Mouse (Mus musculus) limb, embryonic 10.5 days (tissue): ENCODE data around the gene Tenm4. TPM values are rescaled to one million over a fixed set of nuclear protein-coding genes. Genes with fewer than 3 reads are reported as not detected.

Experiments used
- DNase-seq: peaks from one replicate; pipeline ENCODE4 v3.0.0-alpha.2; 2017; ENCODE audit warnings: low spot score
- H3K27ac ChIP-seq: fragments of 300-500 bp; sonication (generic); 2 replicates; pipeline ENCODE4 v1.5.1; 2016; ENCODE audit warnings: mild to moderate bottlenecking
- H3K27me3 ChIP-seq: fragments of 300-500 bp; sonication (generic); 2 replicates; pipeline ENCODE4 v1.6.1; 2016; ENCODE audit warnings: low read depth, mild to moderate bottlenecking; ENCODE audit not compliant: poor library complexity, severe bottlenecking
- H3K36me3 ChIP-seq: fragments of 300-500 bp; sonication (generic); 2 replicates; pipeline ENCODE4 v1.6.1; 2016; ENCODE audit warnings: mild to moderate bottlenecking, moderate library complexity
- H3K4me1 ChIP-seq: fragments of 300-500 bp; sonication (generic); 2 replicates; pipeline ENCODE4 v1.6.1; 2016
- H3K4me3 ChIP-seq: fragments of 300-500 bp; sonication (generic); 2 replicates; pipeline ENCODE4 v1.5.1; 2016; ENCODE audit warnings: mild to moderate bottlenecking, moderate library complexity
- H3K9me3 ChIP-seq: fragments of 300-500 bp; sonication (generic); replicated peaks from 2 replicates; pipeline ENCODE4 v1.6.1; 2016; ENCODE audit warnings: mild to moderate bottlenecking
- WGBS: fragments of 180-500 bp; shearing (Covaris S2); methylation state at CpG from one replicate; pipeline ENCODE4 v1.1.7; 2016; 5-methylcytosine and 5-hydroxymethylcytosine counted together
- polyA plus RNA-seq: library from polyadenylated mRNA; unstranded; fragments of >200 nt; fragmentation: Nextera tagmentation; extraction: Ambion mirVana; gene quantifications from 2 replicates; pipeline ENCODE4 v1.2.1, GENCODE M21; 2016

Gene Tenm4
- polyA plus RNA-seq, 1 experiment from 2014 or later = 32.1 TPM

DNA sequence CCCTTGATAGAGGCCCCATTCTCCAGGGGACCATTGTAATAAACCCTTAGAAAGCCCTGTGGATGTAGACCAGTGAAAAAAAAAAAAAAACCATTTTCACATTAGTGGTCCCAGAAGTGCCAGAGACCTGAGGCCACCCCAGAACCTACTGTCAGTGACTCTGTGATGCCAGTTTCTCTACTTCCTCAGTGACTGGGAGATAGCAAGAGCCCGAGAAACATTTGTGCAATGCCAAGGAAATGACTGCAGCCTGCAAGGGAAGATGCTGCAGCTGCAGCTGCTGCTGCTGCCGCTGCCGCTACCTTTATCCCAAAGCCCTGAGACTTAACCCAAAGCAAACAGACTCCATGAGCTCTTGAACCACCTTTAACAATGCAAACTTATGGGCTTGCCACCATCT is 631.2 kb downstream of the Tenm4 start:
- 94% methylated on average over 3 of the region's 3 CpGs for WGBS
- Histone ChIP-seq H3K36me3 (peaks cover 55% of the 10 kb centered on the region), H3K9me3 (no peaks in the 10 kb centered on the region), H3K4me3 (no peak overlapping the region), H3K27me3 (no peaks in the 10 kb centered on the region), H3K27ac (no peak overlapping the region), H3K4me1 (peaks cover 53% of the 10 kb centered on the region)
- no peak for DNase-seq

DNA sequence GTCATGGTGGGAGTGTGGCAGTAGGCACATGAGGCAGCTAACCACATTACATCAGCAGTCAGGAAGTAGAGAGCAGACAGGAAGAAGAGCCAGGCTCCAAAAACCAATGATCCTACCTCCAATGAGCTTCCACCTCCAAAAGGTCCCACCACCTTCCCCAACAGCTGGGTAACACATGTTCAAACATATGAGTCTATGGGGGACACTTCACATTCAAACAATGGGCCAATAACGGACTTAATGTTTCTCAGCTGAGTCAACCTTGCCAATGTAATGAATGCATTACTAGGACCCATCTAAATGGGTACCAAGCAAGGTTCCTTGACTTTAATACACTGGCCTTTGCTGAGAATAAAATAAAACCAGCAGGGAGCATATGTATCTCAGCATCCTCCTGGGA is 635.5 kb downstream of the Tenm4 start:
- Histone ChIP-seq H3K4me1 (peaks cover 26% of the 10 kb centered on the region), H3K36me3 (peaks cover 46% of the 10 kb centered on the region), H3K9me3 (no peaks in the 10 kb centered on the region), H3K27ac (no peak overlapping the region), H3K4me3 (no peak overlapping the region), H3K27me3 (no peaks in the 10 kb centered on the region)
- 88% methylated on average over 1 of the region's 1 CpGs for WGBS
- DNase-seq = no peak

DNA sequence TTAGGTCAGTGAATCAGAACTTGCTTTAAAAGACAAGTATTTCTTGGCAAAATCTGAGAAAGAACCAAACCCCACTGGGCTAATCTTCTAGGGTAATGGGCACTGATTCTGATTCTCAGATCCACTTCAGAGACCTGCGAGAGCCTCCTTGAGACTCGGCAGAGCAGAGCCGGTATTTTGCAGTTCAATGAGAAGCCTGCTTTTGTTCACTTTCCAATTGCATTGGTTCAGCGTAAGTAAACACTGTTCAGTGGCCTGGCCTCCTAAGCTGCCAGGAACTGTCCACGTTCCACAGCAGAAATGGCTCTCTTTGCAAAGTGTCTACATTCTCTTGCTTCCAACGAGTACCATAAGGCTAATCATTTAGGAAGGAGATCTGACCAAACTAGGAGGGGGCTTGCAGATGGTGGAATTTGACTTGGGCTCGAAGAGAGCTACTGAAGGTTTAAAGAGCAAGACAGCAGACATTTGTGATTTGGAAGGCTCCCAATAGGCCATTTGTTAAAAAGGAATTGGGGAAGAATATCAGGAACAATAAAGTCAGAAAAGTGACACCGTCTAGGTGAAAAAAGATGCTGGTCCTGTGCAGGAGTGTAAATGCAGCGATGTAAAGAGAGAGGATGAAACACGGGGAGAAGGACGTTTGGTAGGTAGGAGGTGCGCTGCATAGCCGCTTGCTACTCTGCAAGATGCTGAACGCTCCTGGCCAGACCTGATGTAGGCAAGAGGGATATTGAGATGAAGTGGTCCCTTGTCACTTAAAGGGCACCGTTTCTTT is 636.4 kb downstream of the Tenm4 start:
- peaks cover 26% of the 10 kb centered on the region for H3K4me1 ChIP-seq
- H3K27ac ChIP-seq = no peak overlapping the region
- H3K27me3 ChIP-seq = no peaks in the 10 kb centered on the region
- WGBS = 82% methylated on average over 15 of the region's 15 CpGs
- no peak overlapping the region for H3K4me3 ChIP-seq
- no peak for DNase-seq
- no peaks in the 10 kb centered on the region for H3K9me3 ChIP-seq
- peaks cover 45% of the 10 kb centered on the region for H3K36me3 ChIP-seq

DNA sequence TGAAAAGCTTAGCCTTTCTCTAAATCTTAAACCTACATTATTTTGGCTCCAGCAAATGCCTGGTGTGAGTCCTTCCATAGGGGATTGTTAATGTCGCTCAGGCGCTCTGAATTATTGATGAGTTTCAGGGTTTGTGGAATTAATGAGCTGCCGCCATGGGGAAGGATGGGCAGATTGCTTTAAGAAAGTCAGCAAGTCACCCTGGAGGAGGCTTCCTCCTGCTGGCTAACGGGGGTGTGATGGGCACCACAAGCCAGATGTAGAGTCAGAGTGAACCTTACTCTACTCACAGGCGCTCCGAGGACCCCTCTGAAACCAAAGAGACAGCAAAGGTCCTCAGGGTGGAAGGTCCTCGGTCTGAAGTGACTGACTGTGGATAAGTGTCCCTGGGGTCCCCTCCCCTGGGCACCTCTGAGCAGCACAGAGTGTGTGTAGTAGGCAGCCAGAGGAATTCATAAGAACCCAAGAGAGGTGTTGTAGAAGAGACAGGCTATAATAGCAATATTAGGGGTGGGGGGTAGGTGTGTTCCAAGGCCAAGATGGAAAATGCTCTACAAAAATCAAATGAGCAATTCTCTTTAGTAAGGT is 637.1 kb downstream of the Tenm4 start:
- Histone ChIP-seq H3K27me3 (no peaks in the 10 kb centered on the region), H3K36me3 (peaks cover 42% of the 10 kb centered on the region), H3K4me1 (peaks cover 30% of the 10 kb centered on the region), H3K27ac (no peak overlapping the region), H3K4me3 (no peak overlapping the region), H3K9me3 (no peaks in the 10 kb centered on the region)
- WGBS = 86% methylated on average over 7 of the region's 7 CpGs
- DNase-seq = no peak

DNA sequence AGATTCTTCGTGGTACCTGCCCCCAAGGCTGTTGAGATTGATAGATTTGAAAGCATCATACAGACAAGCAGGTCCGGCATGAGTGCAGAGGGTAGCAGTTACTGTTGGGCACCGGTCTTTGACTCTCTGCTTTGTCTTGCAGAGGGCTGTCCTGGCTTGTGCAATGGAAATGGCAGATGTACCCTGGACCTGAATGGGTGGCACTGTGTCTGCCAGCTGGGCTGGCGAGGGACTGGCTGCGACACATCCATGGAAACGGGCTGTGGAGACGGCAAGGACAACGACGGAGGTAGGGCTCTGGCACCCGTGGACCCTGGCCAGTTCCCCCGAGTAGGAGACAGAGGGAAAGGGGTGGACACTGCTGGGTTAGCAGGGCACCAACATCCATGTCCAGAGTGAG is 640.6 kb downstream of the Tenm4 start:
- no peak overlapping the region; the same call in 1 of the 2 replicates for H3K27ac ChIP-seq
- H3K36me3 ChIP-seq = peaks cover 24% of the 10 kb centered on the region
- H3K4me1 ChIP-seq = peaks cover 43% of the 10 kb centered on the region
- H3K4me3 ChIP-seq = no peak overlapping the region
- DNase-seq = no peak
- H3K9me3 ChIP-seq = no peaks in the 10 kb centered on the region
- WGBS = 91% methylated on average over 11 of the region's 11 CpGs
- no peaks in the 10 kb centered on the region for H3K27me3 ChIP-seq

DNA sequence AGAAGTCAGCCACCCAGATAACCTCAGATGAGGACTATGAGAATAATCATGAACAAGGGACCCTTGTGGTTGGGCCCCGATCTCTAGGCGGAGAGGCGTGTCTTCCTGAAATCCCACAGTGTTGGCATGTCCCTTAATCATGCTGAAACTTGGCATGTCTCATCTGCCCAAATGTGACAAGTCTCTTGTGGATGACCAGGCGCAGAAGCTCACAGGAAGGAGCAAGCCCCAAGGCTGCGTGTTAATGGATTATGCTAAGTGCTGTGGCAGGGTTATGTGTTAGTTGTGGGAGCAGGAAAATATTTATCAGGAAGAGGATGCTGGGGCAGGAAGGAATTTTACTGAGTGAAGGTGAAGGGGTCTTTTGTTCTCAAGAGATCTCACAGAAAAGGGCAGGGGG is 642.0 kb downstream of the Tenm4 start:
- no peaks in the 10 kb centered on the region for H3K9me3 ChIP-seq
- peaks cover 40% of the 10 kb centered on the region for H3K4me1 ChIP-seq
- H3K27ac ChIP-seq = peak overlapping the region; percentile 71
- no peaks in the 10 kb centered on the region for H3K27me3 ChIP-seq
- H3K36me3 ChIP-seq = peaks cover 24% of the 10 kb centered on the region
- WGBS = 83% methylated on average over 5 of the region's 5 CpGs
- H3K4me3 ChIP-seq = no peak overlapping the region
- DNase-seq = no peak

DNA sequence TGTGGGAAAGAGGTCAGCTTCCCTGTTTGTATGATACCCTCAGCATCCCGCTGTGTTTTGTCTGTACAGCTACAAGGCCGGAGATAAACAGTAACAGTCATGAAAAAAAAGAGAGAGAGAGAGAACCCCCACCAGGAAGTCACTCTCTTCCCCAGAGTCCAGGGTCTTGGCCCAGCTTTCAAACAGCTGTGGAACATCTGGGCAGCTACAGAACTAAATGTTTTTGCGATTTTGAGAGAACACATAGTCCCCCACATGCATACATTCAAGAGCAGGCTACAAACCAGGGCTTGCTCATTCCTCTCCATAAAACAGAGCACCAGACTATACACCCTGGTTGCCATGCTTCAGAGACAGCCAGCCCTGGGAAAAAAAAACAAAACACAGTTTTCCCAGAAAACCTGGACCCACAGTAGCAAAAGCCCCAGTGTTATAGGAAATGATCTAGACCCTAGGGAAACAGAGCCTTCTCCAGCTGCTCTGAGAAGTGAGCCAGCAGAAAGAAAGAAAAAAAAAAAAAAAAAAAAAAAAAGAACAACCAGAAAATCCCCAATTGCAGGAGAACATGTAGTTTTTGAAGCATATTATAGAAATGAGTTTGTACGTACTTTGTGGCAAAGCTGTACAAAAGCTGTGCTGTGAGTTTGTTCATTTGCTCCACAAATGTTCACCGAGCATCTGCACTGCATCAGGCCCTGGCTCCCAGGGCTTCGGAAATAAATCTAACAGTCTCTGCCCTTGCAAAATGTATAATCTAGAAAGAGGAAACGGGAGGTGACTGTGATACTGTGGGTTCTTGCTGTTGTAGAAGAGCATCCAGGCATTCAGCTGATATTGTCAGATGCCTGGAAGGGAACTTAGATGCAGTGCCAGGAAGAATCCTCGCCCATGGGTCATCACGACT is 642.7 kb downstream of the Tenm4 start:
- Histone ChIP-seq H3K27me3 (no peaks in the 10 kb centered on the region), H3K4me1 (peaks cover 44% of the 10 kb centered on the region), H3K27ac (peak overlapping the region; percentile 71), H3K36me3 (peaks cover 24% of the 10 kb centered on the region), H3K9me3 (no peaks in the 10 kb centered on the region), H3K4me3 (no peak overlapping the region)
- 72% methylated on average over 9 of the region's 9 CpGs for whole genome bisulfite sequencing
- no peak for DNase-seq

DNA sequence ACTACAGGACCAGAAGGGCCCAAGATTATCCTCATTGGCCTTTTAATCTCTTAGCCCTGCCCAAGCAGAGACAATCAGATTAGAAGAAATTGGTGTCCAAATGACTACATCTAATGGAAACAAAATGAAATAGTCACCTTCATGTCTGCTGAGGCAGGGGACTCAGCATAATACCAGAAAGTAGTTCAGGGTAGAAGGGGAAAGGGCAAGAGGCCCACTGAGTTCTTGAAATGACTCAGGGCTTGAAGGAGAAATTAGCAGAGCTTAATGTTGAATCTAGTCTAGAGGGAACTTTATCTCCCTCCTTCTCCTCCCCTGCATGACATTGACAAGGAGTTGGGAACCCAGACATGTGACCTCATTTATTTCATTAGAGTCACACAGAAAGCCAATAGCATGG is 643.5 kb downstream of the Tenm4 start:
- peaks cover 51% of the 10 kb centered on the region for H3K4me1 ChIP-seq
- no peak overlapping the region for H3K27ac ChIP-seq
- no peak for DNase-seq
- no peak overlapping the region for H3K4me3 ChIP-seq
- H3K36me3 ChIP-seq = peaks cover 24% of the 10 kb centered on the region
- H3K9me3 ChIP-seq = no peaks in the 10 kb centered on the region
- H3K27me3 ChIP-seq = no peaks in the 10 kb centered on the region

DNA sequence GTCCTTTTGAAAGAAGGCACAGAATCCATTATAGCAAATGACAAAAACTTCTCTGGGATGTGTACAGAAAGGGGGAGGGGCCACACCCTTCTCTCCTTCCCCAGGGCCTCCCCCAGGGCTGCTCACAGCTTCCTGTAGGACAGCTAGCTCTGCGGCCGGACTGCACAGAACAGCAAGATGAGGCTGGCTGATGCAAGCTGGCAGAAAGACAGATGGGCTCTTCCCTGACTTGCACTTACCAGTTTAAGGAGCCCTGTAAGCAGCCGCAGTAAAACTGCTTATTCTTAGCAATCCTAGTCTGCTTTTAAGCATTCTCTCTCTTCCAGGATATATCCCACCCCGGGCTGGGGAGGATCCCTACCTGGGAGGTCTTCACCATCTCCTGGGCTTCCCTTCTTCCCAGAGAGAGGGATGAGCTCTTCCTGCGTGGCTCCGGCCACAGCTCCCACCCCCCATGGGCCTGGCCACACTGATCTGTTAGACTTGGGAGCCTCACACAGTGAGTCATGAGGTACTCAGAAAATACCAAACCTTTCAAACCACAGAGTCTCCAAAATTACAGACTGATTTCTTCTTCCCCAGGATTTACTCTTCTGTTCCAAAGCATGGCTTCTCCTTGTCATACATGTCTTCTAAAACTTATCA is 646.1 kb downstream of the Tenm4 start:
- no peak overlapping the region for H3K27ac ChIP-seq
- WGBS = 32% methylated on average over 6 of the region's 6 CpGs
- H3K9me3 ChIP-seq = no peaks in the 10 kb centered on the region
- peaks cover 55% of the 10 kb centered on the region for H3K4me1 ChIP-seq
- no peaks in the 10 kb centered on the region for H3K27me3 ChIP-seq
- H3K4me3 ChIP-seq = no peak overlapping the region
- peaks cover 21% of the 10 kb centered on the region for H3K36me3 ChIP-seq
- no peak for DNase-seq

DNA sequence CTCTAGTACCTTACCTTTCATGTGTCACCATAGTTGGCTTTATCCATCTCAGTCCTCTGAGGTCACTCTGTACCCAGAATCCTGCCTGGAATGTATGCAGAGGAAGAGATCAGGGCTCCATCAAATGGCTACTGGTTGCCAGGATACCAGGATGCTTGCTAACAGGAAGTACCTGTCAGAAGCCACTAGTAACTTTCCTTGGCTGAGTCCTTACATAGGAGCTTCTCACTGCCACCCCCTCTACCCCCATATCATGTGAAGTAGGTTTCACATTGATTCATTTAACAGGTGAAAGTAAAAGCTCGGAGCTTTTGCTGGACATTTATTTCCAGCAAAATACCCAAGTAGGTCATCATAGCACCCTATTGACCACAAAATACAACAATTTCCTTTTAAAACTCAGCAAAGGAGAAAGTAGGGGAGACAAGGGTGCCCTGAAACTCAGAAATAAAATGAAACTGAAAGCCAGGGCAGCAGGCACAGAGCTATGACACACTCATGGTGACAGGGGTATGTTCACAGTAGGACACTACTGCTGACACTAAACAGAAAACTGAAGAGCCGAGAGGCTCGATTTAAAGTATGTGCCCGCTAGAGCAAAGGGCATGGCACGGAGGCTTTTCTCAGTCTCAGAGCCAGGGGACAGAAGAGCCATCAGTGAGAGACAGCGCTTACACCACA is 647.3 kb downstream of the Tenm4 start:
- 93% methylated on average over 6 of the region's 6 CpGs for WGBS
- Histone ChIP-seq H3K27me3 (no peaks in the 10 kb centered on the region), H3K4me3 (no peak overlapping the region), H3K27ac (no peak overlapping the region), H3K36me3 (peaks cover 22% of the 10 kb centered on the region), H3K4me1 (peaks cover 48% of the 10 kb centered on the region), H3K9me3 (no peaks in the 10 kb centered on the region)
- DNase-seq = no peak

DNA sequence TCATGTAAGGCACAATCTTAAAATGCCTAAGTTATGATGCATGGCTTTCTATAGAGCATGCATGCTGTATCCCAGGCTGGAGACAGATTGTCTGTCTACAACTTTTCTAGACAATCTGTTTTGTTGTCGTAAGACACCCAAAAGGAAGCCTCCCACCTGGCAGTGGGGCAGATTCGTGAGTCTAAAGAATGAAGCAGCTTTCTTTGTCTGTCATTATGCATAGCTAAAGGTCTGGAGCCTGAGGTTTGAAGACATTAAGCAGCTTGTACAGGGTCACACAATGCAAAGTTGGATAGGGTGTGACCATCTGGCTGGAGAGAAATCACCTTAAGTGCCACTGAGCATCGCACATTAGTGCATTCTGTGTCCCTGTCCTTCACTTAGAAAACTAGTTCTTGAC is 648.5 kb downstream of the Tenm4 start:
- Histone ChIP-seq H3K27ac (no peak overlapping the region), H3K4me1 (peaks cover 38% of the 10 kb centered on the region), H3K27me3 (no peaks in the 10 kb centered on the region), H3K4me3 (no peak overlapping the region), H3K36me3 (peaks cover 31% of the 10 kb centered on the region), H3K9me3 (no peaks in the 10 kb centered on the region)
- no peak for DNase-seq
- WGBS = 90% methylated on average over 3 of the region's 3 CpGs

DNA sequence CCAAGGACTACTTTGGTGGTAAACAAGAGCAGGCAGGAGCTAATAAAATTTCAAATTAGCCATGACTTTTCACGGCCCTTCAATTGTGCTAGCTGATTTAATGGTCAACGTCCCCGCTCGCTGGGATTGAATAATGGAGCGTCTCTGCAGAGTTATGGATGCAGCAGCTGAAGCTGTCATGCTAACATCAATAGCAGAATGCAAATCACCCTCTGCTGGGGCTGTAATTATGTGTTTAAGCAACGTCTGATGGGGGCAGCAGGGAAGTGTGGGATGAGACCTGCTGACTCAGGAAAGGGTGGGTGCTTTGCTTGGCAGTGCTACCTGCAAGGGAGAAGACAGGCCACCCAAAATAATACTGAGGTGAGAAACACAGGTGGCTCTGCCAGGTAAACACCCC is 649.3 kb downstream of the Tenm4 start:
- Histone ChIP-seq H3K27me3 (no peaks in the 10 kb centered on the region), H3K9me3 (no peaks in the 10 kb centered on the region), H3K36me3 (peaks cover 33% of the 10 kb centered on the region), H3K27ac (no peak overlapping the region), H3K4me3 (no peak overlapping the region), H3K4me1 (peaks cover 37% of the 10 kb centered on the region)
- peak; percentile 50 for DNase-seq
- 26% methylated on average over 6 of the region's 6 CpGs for WGBS
